ENCODE assay signal across 8 mouse cellular contexts in the genomic region with DNA sequence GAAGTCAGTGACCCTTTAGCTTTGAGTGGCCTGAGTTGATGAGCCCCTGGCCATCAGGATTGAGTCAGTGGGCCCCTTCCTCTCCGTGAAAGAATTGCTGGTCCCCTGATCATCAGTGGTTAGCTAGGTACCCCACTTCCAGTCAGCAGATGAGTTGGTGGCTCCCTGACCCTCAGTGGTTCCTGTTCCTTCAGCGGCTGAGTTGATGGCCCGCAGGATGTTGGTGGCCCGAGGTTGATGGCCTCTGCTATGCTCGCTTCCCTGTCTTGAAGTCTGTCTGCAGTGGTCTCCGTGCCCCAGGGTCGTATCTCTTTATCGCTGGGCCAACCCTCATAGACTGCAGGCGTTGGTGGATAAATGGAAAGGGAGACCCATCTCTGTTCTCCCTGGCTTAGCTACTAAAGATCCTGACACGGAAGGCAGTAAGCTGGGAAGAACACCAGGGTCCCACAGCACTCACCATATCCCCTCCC. TPM values are rescaled to one million over a fixed set of nuclear protein-coding genes. Genes with fewer than 3 reads are reported as not detected.
DNase-seq lines count a peak whose midpoint lies in the region; ATAC-seq and TF ChIP-seq lines count a peak whose summit lies in the region.

No protein-coding gene starts in this region.

- intact Hi-C loops in gastrocnemius, postnatal 36 days (cut with DNase I), result no loop called here

- peak overlapping the region; percentile 97 for H3K4me3 ChIP-seq in spleen, adult 2 months (ENCODE audit: extremely low read depth, insufficient read depth, insufficient read length)
- H3K4me3 ChIP-seq in intestine, embryonic 15.5 days (replicated peaks), result peak overlapping the region; percentile 85
- peak overlapping the region; percentile 54 for H3K4me3 ChIP-seq in myocyte

- peak overlapping the region; percentile 89 for H3K9ac ChIP-seq in intestine, embryonic 15.5 days

- peak; percentile 23 for ATAC-seq in frontal cortex, adult (ENCODE audit: low TSS enrichment)
- no peak; the same call in 1 of the 2 replicates for ATAC-seq in intestine, embryonic 15.5 days

- H3ac ChIP-seq in myocyte (ENCODE audit: control insufficient read depth, insufficient read length), result peak overlapping the region; percentile 5

- no peak for DNase-seq in frontal cortex, postnatal 36 days (ENCODE audit: low spot score in 2 of 2)
- DNase-seq in spleen, adult 2 months (ENCODE audit: low read depth in 1 of 2, low spot score in 2 of 2), result no peak
- DNase-seq in spleen, postnatal 14 days (ENCODE audit: low spot score in 2 of 2), result no peak
- no peak for DNase-seq in right cerebral cortex, postnatal 25 days
- DNase-seq in gastrocnemius, postnatal 36 days, result no peak

- no peaks in the 10 kb centered on the region for H3K27me3 ChIP-seq in spleen, adult 2 months (ENCODE audit: control insufficient read depth, insufficient read depth, low read length)
- no peaks in the 10 kb centered on the region for H3K27me3 ChIP-seq in intestine, embryonic 15.5 days (replicated peaks)
- no peaks in the 10 kb centered on the region for H3K27me3 ChIP-seq in myocyte (ENCODE audit: control insufficient read depth, insufficient read depth, insufficient read length)

- H3K36me3 ChIP-seq in spleen, adult 2 months (ENCODE audit: control insufficient read depth, insufficient read depth, low read length), result no peaks in the 10 kb centered on the region
- H3K36me3 ChIP-seq in intestine, embryonic 15.5 days, result no peaks in the 10 kb centered on the region
- H3K36me3 ChIP-seq in myocyte (ENCODE audit: control insufficient read depth, insufficient read depth), result no peaks in the 10 kb centered on the region

- no peaks in the 10 kb centered on the region for H3K9me3 ChIP-seq in intestine, embryonic 15.5 days

- TF ChIP-seq CTCF in spleen, adult 2 months (IDR thresholded peaks at IDR 0.05; ENCODE audit: extremely low read depth, insufficient read depth, insufficient read length, insufficient replicate concordance), result no peak

- H3K4me1 ChIP-seq in spleen, adult 2 months (ENCODE audit: control insufficient read depth, insufficient read depth, insufficient read length), result peaks cover 3% of the 10 kb centered on the region; the same call in 1 of the 2 replicates
- no peaks in the 10 kb centered on the region for H3K4me1 ChIP-seq in intestine, embryonic 15.5 days (replicated peaks)

- H3K79me2 ChIP-seq in myocyte (ENCODE audit: control insufficient read depth, insufficient read depth), result no peaks in the 10 kb centered on the region

- TF ChIP-seq POLR2A in spleen, adult 2 months (IDR thresholded peaks at IDR 0.05; ENCODE audit: low read depth, low read length), result no peak
- no peak for TF ChIP-seq POLR2A in myocyte (IDR thresholded peaks at IDR 0.05; ENCODE audit: insufficient read length, low read depth)

- peak overlapping the region; percentile 75 for H3K4me2 ChIP-seq in intestine, embryonic 15.5 days (replicated peaks)
- H3K4me2 ChIP-seq in myocyte (ENCODE audit: low read depth), result peak overlapping the region; percentile 79

- no peak overlapping the region for H3K27ac ChIP-seq in spleen, adult 2 months (ENCODE audit: insufficient read depth, low read length)
- no peak overlapping the region for H3K27ac ChIP-seq in intestine, embryonic 15.5 days

- WGBS in spleen, adult 2 months, result under 1% methylated on average over 10 of the region's 10 CpGs
- 2% methylated on average over 10 of the region's 10 CpGs for WGBS in intestine, embryonic 15.5 days

TF ChIP-seq in myocyte, 11 proteins besides CTCF, POLR2A, EP300 and RAD21:
- TF ChIP-seq CEBPB (IDR thresholded peaks at IDR 0.05; ENCODE audit: insufficient read depth, poor library complexity, severe bottlenecking) (no peak), REST (IDR thresholded peaks at IDR 0.05; ENCODE audit: insufficient read depth, insufficient read length) (no peak), SRF (IDR thresholded peaks at IDR 0.05; ENCODE audit: control insufficient read depth, insufficient read length, low read depth) (no peak), TCF3 (IDR thresholded peaks at IDR 0.05; ENCODE audit: insufficient read length, low read depth) (no peak), E2F4 (IDR thresholded peaks at IDR 0.05; ENCODE audit: insufficient read depth) (no peak), MAX (IDR thresholded peaks at IDR 0.05; ENCODE audit: low read depth) (no peak), MYOG (IDR thresholded peaks at IDR 0.05; ENCODE audit: control insufficient read depth in 1 of 3, insufficient read depth in 1 of 3, insufficient read length in 2 of 3, low read depth in 2 of 3) (no peak), MYOD1 (IDR thresholded peaks at IDR 0.05; ENCODE audit: control insufficient read depth in 1 of 3, insufficient read length in 2 of 3, low read depth in 2 of 3) (no peak), USF1 (IDR thresholded peaks at IDR 0.05; ENCODE audit: low read depth) (no peak), POLR2AphosphoS2 (IDR thresholded peaks at IDR 0.05; ENCODE audit: insufficient read length, low read depth) (no peak)

RNA-seq across cellular contexts. Expression of a gene that starts 0.4 kb away (rescaled TPM):
- 0.52 and 0.54 TPM in 2 replicates for polyA plus RNA-seq in spleen, adult 2 months (2012; rRNA removed)
- polyA plus RNA-seq in intestine, embryonic 15.5 days (2015; fragmentation: Nextera tagmentation; extraction: Ambion mirVana), result 5.1 and 5.3 TPM in 2 replicates
- 2.1 TPM for polyA plus RNA-seq in myocyte (2012; fragmentation: generic; extraction: Trizol)
- total RNA-seq in gastrocnemius, postnatal 36 days (2021), result under 1 TPM; 0.52 to 0.69 TPM

RNA-seq across cellular contexts. Expression of a gene that starts 0.6 kb away (rescaled TPM):
- polyA plus RNA-seq in spleen, adult 2 months (2012; rRNA removed), result 0.08 and 0.09 TPM in 2 replicates
- 2.3 and 2.6 TPM in 2 replicates for polyA plus RNA-seq in intestine, embryonic 15.5 days (2015; fragmentation: Nextera tagmentation; extraction: Ambion mirVana)
- polyA plus RNA-seq in myocyte (2012; fragmentation: generic; extraction: Trizol), result 2.0 TPM
- under 1 TPM in 1 of 2 experiments, not detected in 1; 0.72 TPM for total RNA-seq in gastrocnemius, postnatal 36 days (2021)

RNA-seq across cellular contexts. Expression of a gene that starts 36.2 kb away (rescaled TPM):
- polyA plus RNA-seq in spleen, adult 2 months (2012; rRNA removed), result 0.92 and 1.2 TPM in 2 replicates
- polyA plus RNA-seq in intestine, embryonic 15.5 days (2015; fragmentation: Nextera tagmentation; extraction: Ambion mirVana), result 1.7 and 2.5 TPM in 2 replicates
- polyA plus RNA-seq in myocyte (2012; fragmentation: generic; extraction: Trizol), result 0.65 TPM
- 1 to 10 TPM; 3.2 to 8.9 TPM for total RNA-seq in gastrocnemius, postnatal 36 days (2021)
